Mouse (Mus musculus): ENCODE measurements at regions not wholly inside any gene's neighbourhood (a gene's known extent, or its start where the extent isn't known, plus 50 kb on each side); places are given as distances from the start of the nearest gene placed in this dataset.

- no peak for TF ChIP-seq CTCF (IDR thresholded peaks at IDR 0.05)
- DNase-seq (ENCODE audit: low read depth, low spot score) (no peak), ATAC-seq (no peak)
- POLR2A ChIA-PET = no interaction called here
- no peaks in the 10 kb centered on the region for H3K27me3 ChIP-seq
- CTCF ChIA-PET = no interaction called here
- in situ Hi-C loops (cut with MboI; ENCODE audit: low pct_unique_long_range_greater_than_20kb) = no loop called here
These were observed 191.6 kb upstream of the Acvr2a start for GRCm38 (mm10) chr2:48622316-48622715.

GRCm38 (mm10) chr2:48624040-48624439, 189.9 kb upstream of the Acvr2a start:
- ATAC-seq (no peak), DNase-seq (ENCODE audit: low read depth, low spot score) (no peak)
- in situ Hi-C loops (cut with MboI; ENCODE audit: low pct_unique_long_range_greater_than_20kb) = no loop called here
- POLR2A ChIA-PET = no interaction called here
- CTCF ChIA-PET = no interaction called here
- TF ChIP-seq CTCF (IDR thresholded peaks at IDR 0.05) = no peak
- no peaks in the 10 kb centered on the region for H3K27me3 ChIP-seq

GRCm38 (mm10) chr2:48624461-48624860, 189.4 kb upstream of the Acvr2a start:
- POLR2A ChIA-PET = no interaction called here
- in situ Hi-C loops (cut with MboI; ENCODE audit: low pct_unique_long_range_greater_than_20kb) = no loop called here

GRCm38 (mm10) chr2:48627011-48627410, 186.9 kb upstream of the Acvr2a start:
- no peak for ATAC-seq
- no peak for DNase-seq (ENCODE audit: low read depth, low spot score)
- no peaks in the 10 kb centered on the region for H3K27me3 ChIP-seq
- in situ Hi-C loops (cut with MboI; ENCODE audit: low pct_unique_long_range_greater_than_20kb) = no loop called here
- TF ChIP-seq CTCF (IDR thresholded peaks at IDR 0.05) = no peak
- CTCF ChIA-PET = no interaction called here
- POLR2A ChIA-PET = no interaction called here

More at GRCm38 (mm10) chr2:48624461-48624860, 189.4 kb upstream of the Acvr2a start:
- CTCF ChIA-PET = no interaction called here
- ATAC-seq (peak; percentile 47), DNase-seq (ENCODE audit: low read depth, low spot score) (no peak)
- H3K27me3 ChIP-seq = no peaks in the 10 kb centered on the region
- TF ChIP-seq CTCF (IDR thresholded peaks at IDR 0.05) = no peak

GRCm38 (mm10) chr2:48629106-48630050, 184.5 kb upstream of the Acvr2a start:
- POLR2A ChIA-PET = interaction anchor here (1.0 kb wide), 1 partner anchor 583 kb away, joined by 3 read pairs; no protein-coding TSS in a partner anchor
- ATAC-seq (no peak), DNase-seq (ENCODE audit: low read depth, low spot score) (no peak)
- TF ChIP-seq CTCF (IDR thresholded peaks at IDR 0.05) = no peak
- no peaks in the 10 kb centered on the region for H3K27me3 ChIP-seq
- CTCF ChIA-PET = interaction anchor here (0.7 kb wide), 1 partner anchor 15 kb away, joined by 3 read pairs; no protein-coding TSS in a partner anchor
- in situ Hi-C loops (cut with MboI; ENCODE audit: low pct_unique_long_range_greater_than_20kb) = no loop called here

GRCm38 (mm10) chr2:48634456-48635174, 179.3 kb upstream of the Acvr2a start:
- ChIA-PET POLR2A (interaction anchor here (0.7 kb wide), 1 partner anchor 482 kb away, joined by 3 read pairs; no protein-coding TSS in a partner anchor), CTCF (interaction anchor here (0.9 kb wide), 1 partner anchor 9 kb away, joined by 3 read pairs; no protein-coding TSS in a partner anchor)
- DNase-seq (ENCODE audit: low read depth, low spot score) (no peak), ATAC-seq (peak; percentile 87)
- in situ Hi-C loops (cut with MboI; ENCODE audit: low pct_unique_long_range_greater_than_20kb) = no loop called here
- H3K27me3 ChIP-seq = no peaks in the 10 kb centered on the region
- TF ChIP-seq CTCF (IDR thresholded peaks at IDR 0.05) = no peak

GRCm38 (mm10) chr2:48636108-48636507, 177.8 kb upstream of the Acvr2a start:
- TF ChIP-seq CTCF (IDR thresholded peaks at IDR 0.05) = no peak
- DNase-seq (ENCODE audit: low read depth, low spot score) (no peak), ATAC-seq (no peak)
- in situ Hi-C loops (cut with MboI; ENCODE audit: low pct_unique_long_range_greater_than_20kb) = no loop called here
- ChIA-PET POLR2A (no interaction called here), CTCF (interaction anchor here (0.6 kb wide), 1 partner anchor 10 kb away, joined by 3 read pairs; no protein-coding TSS in a partner anchor)
- H3K27me3 ChIP-seq = no peaks in the 10 kb centered on the region

GRCm38 (mm10) chr2:48644114-48644513, 169.8 kb upstream of the Acvr2a start:
- ChIA-PET POLR2A (no interaction called here), CTCF (interaction anchor here (0.7 to 0.8 kb wide), 2 partner anchors 9 to 14 kb away, joined by 3 read pairs; no protein-coding TSS in a partner anchor)
- no peak for TF ChIP-seq CTCF (IDR thresholded peaks at IDR 0.05)
- ATAC-seq (no peak), DNase-seq (ENCODE audit: low read depth, low spot score) (no peak)
- in situ Hi-C loops (cut with MboI; ENCODE audit: low pct_unique_long_range_greater_than_20kb) = no loop called here
- H3K27me3 ChIP-seq = peaks cover 6% of the 10 kb centered on the region

GRCm38 (mm10) chr2:48650281-48650680, 163.6 kb upstream of the Acvr2a start:
- POLR2A ChIA-PET = no interaction called here

GRCm38 (mm10) chr2:48661222-48661621, 152.7 kb upstream of the Acvr2a start:
- CTCF ChIA-PET = interaction anchor here (1.1 to 1.5 kb wide), 2 partner anchors 15 to 16 kb away, joined by 3 to 4 read pairs; no protein-coding TSS in a partner anchor
- H3K27me3 ChIP-seq = peaks cover 6% of the 10 kb centered on the region
- ATAC-seq = no peak
- no peak for DNase-seq (ENCODE audit: low read depth, low spot score)
- in situ Hi-C loops (cut with MboI; ENCODE audit: low pct_unique_long_range_greater_than_20kb) = no loop called here
- TF ChIP-seq CTCF (IDR thresholded peaks at IDR 0.05) = no peak
- POLR2A ChIA-PET = interaction anchor here (0.6 kb wide), 1 partner anchor 191 kb away, joined by 3 read pairs; no protein-coding TSS in a partner anchor

More at GRCm38 (mm10) chr2:48650281-48650680, 163.6 kb upstream of the Acvr2a start:
- no peak for DNase-seq (ENCODE audit: low read depth, low spot score)
- TF ChIP-seq CTCF (IDR thresholded peaks at IDR 0.05) = no peak
- peaks cover 11% of the 10 kb centered on the region for H3K27me3 ChIP-seq
- in situ Hi-C loops (cut with MboI; ENCODE audit: low pct_unique_long_range_greater_than_20kb) = no loop called here
- CTCF ChIA-PET = interaction anchor here (1.7 kb wide), 1 partner anchor 30 kb away, joined by 4 read pairs; no protein-coding TSS in a partner anchor
- no peak for ATAC-seq
